Mouse (Mus musculus) adrenal gland, adult 18-20 months (tissue): ENCODE data around the gene Wdr66. TPM values are rescaled to one million over a fixed set of nuclear protein-coding genes. Genes with fewer than 3 reads are reported as not detected.

ENCODE experiments used
- DNase-seq, 2 experiments: peaks; one replicate each; pipeline ENCODE4 v3.0.0; 2021 to 2022; ENCODE audit warnings: low spot score in 2 of 2
- total RNA-seq, 2 experiments: library from RNA; stranded (reverse); gene quantifications; 1 replicate in 1 of 2; 2 replicates in 1 of 2; pipeline ENCODE4 v1.2.3; 2021

The Wdr66 gene
- total RNA-seq, 2 experiments from 2014 or later = 0.61 to 0.99 TPM

- DNase-seq = no peak
These were observed 16.9 kb downstream of the Wdr66 start for GRCm38 (mm10) chr5:123268477-123269474.

- DNase-seq = no peak
These were observed 19.0 kb downstream of the Wdr66 start for GRCm38 (mm10) chr5:123270917-123271316.

GRCm38 (mm10) chr5:123272927-123273326, 21.0 kb downstream of the Wdr66 start:
- DNase-seq = no peak

- no peak for DNase-seq
These were observed 24.9 kb downstream of the Wdr66 start for GRCm38 (mm10) chr5:123276636-123277341.

GRCm38 (mm10) chr5:123277342-123277701, 25.4 kb downstream of the Wdr66 start:
- no peak for DNase-seq

- DNase-seq = no peak
These were observed 25.8 kb downstream of the Wdr66 start for GRCm38 (mm10) chr5:123277704-123278103.

- no peak for DNase-seq
These were observed 27.3 kb downstream of the Wdr66 start for GRCm38 (mm10) chr5:123279248-123279647.

- no peak for DNase-seq
These were observed 29.6 kb downstream of the Wdr66 start for GRCm38 (mm10) chr5:123281336-123282136.

- no peak for DNase-seq
These were observed 33.3 kb downstream of the Wdr66 start for GRCm38 (mm10) chr5:123285174-123285573.

- no peak for DNase-seq
These were observed 36.2 kb downstream of the Wdr66 start for GRCm38 (mm10) chr5:123288079-123288478.

GRCm38 (mm10) chr5:123294653-123295052, 42.8 kb downstream of the Wdr66 start:
- no peak for DNase-seq

- no peak for DNase-seq
These were observed 44.4 kb downstream of the Wdr66 start for GRCm38 (mm10) chr5:123296224-123296806.

- DNase-seq = no peak
These were observed 45.3 kb downstream of the Wdr66 start for GRCm38 (mm10) chr5:123296972-123297754.

- DNase-seq = no peak
These were observed 45.9 kb downstream of the Wdr66 start for GRCm38 (mm10) chr5:123297830-123298229.

GRCm38 (mm10) chr5:123298526-123298925, 46.6 kb downstream of the Wdr66 start:
- no peak for DNase-seq

GRCm38 (mm10) chr5:123300496-123301034, 48.7 kb downstream of the Wdr66 start:
- DNase-seq = no peak

- DNase-seq = no peak
These were observed 50.0 kb downstream of the Wdr66 start for GRCm38 (mm10) chr5:123301780-123302521.

- DNase-seq = no peak
These were observed 55.9 kb downstream of the Wdr66 start for GRCm38 (mm10) chr5:123307630-123308282.

GRCm38 (mm10) chr5:123309816-123310215, 57.9 kb downstream of the Wdr66 start:
- DNase-seq = no peak
